Mouse (Mus musculus): ENCODE results near the gene Degs1. TPM values are rescaled to one million over a fixed set of nuclear protein-coding genes. Genes with fewer than 3 reads are reported as not detected.

Gene Degs1
- polyA plus RNA-seq, 1 experiment from 2014 or later, result 72.2 TPM

DNA sequence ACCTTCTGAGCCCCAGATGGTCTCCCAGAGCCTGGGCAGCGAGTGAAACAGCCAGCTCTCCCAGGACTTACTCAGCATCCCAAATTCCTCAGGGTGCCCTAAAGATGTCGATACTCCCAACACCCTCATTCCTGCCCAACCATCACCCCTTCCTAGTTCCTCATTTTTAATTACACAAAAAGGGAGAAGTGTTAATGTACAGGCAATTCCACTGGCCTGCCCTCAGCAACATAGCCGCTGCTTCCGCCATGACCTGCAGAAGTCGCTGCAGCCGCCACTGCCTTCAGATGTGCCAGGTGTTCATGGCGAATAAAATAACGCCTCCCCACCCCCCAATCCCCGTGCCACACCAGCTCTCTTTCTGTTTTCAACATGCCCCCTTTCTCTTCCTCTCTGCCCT is 56.3 kb downstream of the Degs1 start:
- no peaks in the 10 kb centered on the region for H3K36me3 ChIP-seq (ENCODE audit: control insufficient read depth, insufficient read depth)
- no peak overlapping the region for H3K27ac ChIP-seq (ENCODE audit: low read length)
- no peak overlapping the region for H3K4me3 ChIP-seq (ENCODE audit: low read depth, low read length)
- no peak overlapping the region for H3K9ac ChIP-seq (ENCODE audit: low read depth, low read length)
- WGBS (ENCODE audit: insufficient replicate concordance), result 71% methylated on average over 9 of the region's 9 CpGs
- H3K4me1 ChIP-seq (ENCODE audit: control insufficient read depth, low read depth, low read length), result no peaks in the 10 kb centered on the region
- no peaks in the 10 kb centered on the region for H3K27me3 ChIP-seq (ENCODE audit: control insufficient read depth, insufficient read depth, low read depth, low read length)
- no peak for ATAC-seq (ENCODE audit: low read depth)
- no peak overlapping the region for H3K4me2 ChIP-seq (ENCODE audit: low read depth, low read length)
- no peaks in the 10 kb centered on the region for H3K9me3 ChIP-seq (replicated peaks; ENCODE audit: control insufficient read depth, low read length)

Other genes starting within 250 kb of the Degs1 start
- 51.4 and 69.8 TPM in 2 replicates for gene Srp9, start 158.1 kb downstream of the Degs1 start, polyA plus RNA-seq (2015; fragmentation: Nextera tagmentation; extraction: Ambion mirVana)
- gene Vmn1r1, start 118.3 kb downstream of the Degs1 start, polyA plus RNA-seq (2015; fragmentation: Nextera tagmentation; extraction: Ambion mirVana), result not detected in 2 replicates
- 4.1 and 5.1 TPM in 2 replicates for gene Fbxo28, start 58.8 kb upstream of the Degs1 start, polyA plus RNA-seq (2015; fragmentation: Nextera tagmentation; extraction: Ambion mirVana)
- 3.5 and 4.4 TPM in 2 replicates for gene Trp53bp2, start 126.4 kb upstream of the Degs1 start, polyA plus RNA-seq (2015; fragmentation: Nextera tagmentation; extraction: Ambion mirVana)
- gene Capn2, start 234.8 kb upstream of the Degs1 start, polyA plus RNA-seq (2015; fragmentation: Nextera tagmentation; extraction: Ambion mirVana), result 25.0 and 27.4 TPM in 2 replicates